Mouse (Mus musculus): ENCODE results near the gene Dna2. TPM values are rescaled to one million over a fixed set of nuclear protein-coding genes. Genes with fewer than 3 reads are reported as not detected.

The Dna2 gene
- polyA plus RNA-seq, 1 experiment from 2014 or later: 15.1 TPM

DNA sequence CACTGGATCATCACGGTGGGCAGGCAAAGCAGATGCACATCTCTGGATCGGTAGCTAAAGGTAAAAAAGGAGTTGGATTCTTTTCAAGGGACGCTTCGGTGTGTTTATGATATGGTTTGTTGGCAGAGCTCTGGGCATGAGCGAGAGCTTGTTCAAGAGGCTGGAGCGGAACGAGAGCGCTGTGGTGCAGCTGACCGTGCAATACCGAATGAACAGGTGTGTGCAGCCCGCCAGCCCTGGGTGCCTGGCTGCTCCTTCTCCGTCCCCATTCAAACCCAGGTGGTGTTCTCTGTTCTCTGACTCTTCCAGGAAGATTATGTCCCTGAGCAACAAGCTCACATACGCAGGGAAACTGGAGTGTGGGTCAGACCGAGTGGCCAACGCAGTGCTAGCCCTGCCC, 19.5 kb downstream of the Dna2 start:
- ATAC-seq (ENCODE audit: insufficient read depth, low FRiP score): no peak
- H3K9me3 ChIP-seq (replicated peaks; ENCODE audit: control insufficient read depth, low read length): no peaks in the 10 kb centered on the region
- H3K4me3 ChIP-seq (replicated peaks; ENCODE audit: low read length): no peak overlapping the region
- 87% methylated on average over 15 of the region's 15 CpGs for WGBS
- no peak overlapping the region for H3K4me2 ChIP-seq (ENCODE audit: low read depth, low read length)
- H3K4me1 ChIP-seq (ENCODE audit: control insufficient read depth, insufficient read depth, low read length): no peaks in the 10 kb centered on the region
- no peak overlapping the region for H3K9ac ChIP-seq (ENCODE audit: low read length)
- peaks cover 11% of the 10 kb centered on the region; the same call in 1 of the 2 replicates for H3K36me3 ChIP-seq (ENCODE audit: control insufficient read depth, insufficient read depth, low read length)
- H3K27ac ChIP-seq (ENCODE audit: low read length): no peak overlapping the region
- no peaks in the 10 kb centered on the region for H3K27me3 ChIP-seq (ENCODE audit: control insufficient read depth, insufficient read depth, low read length)

- Histone ChIP-seq H3K4me2 (ENCODE audit: low read depth, low read length) (no peak overlapping the region), H3K4me1 (ENCODE audit: control insufficient read depth, insufficient read depth, low read length) (no peaks in the 10 kb centered on the region), H3K4me3 (replicated peaks; ENCODE audit: low read length) (no peak overlapping the region), H3K9me3 (replicated peaks; ENCODE audit: control insufficient read depth, low read length) (no peaks in the 10 kb centered on the region), H3K9ac (ENCODE audit: low read length) (no peak overlapping the region), H3K27ac (ENCODE audit: low read length) (no peak overlapping the region), H3K27me3 (ENCODE audit: control insufficient read depth, insufficient read depth, low read length) (no peaks in the 10 kb centered on the region), H3K36me3 (ENCODE audit: control insufficient read depth, insufficient read depth, low read length) (peaks cover 7% of the 10 kb centered on the region; the same call in 1 of the 2 replicates)
- no peak for ATAC-seq (ENCODE audit: insufficient read depth, low FRiP score)
- 67% methylated on average over 16 of the region's 16 CpGs for WGBS
Observed at GRCm38 (mm10) chr10:62971821-62972220, 25.0 kb downstream of the Dna2 start.

- Histone ChIP-seq H3K27ac (ENCODE audit: low read length) (no peak overlapping the region), H3K9me3 (replicated peaks; ENCODE audit: control insufficient read depth, low read length) (no peaks in the 10 kb centered on the region), H3K4me2 (ENCODE audit: low read depth, low read length) (peak overlapping the region; percentile 65), H3K36me3 (ENCODE audit: control insufficient read depth, insufficient read depth, low read length) (no peaks in the 10 kb centered on the region), H3K4me3 (replicated peaks; ENCODE audit: low read length) (peak overlapping the region; percentile 95), H3K27me3 (ENCODE audit: control insufficient read depth, insufficient read depth, low read length) (no peaks in the 10 kb centered on the region), H3K4me1 (ENCODE audit: control insufficient read depth, insufficient read depth, low read length) (peaks cover 3% of the 10 kb centered on the region; the same call in 1 of the 2 replicates), H3K9ac (ENCODE audit: low read length) (peak overlapping the region; percentile 92)
- WGBS: 8% methylated on average over 10 of the region's 10 CpGs
- no peak for ATAC-seq (ENCODE audit: insufficient read depth, low FRiP score)
Observed at GRCm38 (mm10) chr10:62979667-62980038, 32.8 kb downstream of the Dna2 start.

DNA sequence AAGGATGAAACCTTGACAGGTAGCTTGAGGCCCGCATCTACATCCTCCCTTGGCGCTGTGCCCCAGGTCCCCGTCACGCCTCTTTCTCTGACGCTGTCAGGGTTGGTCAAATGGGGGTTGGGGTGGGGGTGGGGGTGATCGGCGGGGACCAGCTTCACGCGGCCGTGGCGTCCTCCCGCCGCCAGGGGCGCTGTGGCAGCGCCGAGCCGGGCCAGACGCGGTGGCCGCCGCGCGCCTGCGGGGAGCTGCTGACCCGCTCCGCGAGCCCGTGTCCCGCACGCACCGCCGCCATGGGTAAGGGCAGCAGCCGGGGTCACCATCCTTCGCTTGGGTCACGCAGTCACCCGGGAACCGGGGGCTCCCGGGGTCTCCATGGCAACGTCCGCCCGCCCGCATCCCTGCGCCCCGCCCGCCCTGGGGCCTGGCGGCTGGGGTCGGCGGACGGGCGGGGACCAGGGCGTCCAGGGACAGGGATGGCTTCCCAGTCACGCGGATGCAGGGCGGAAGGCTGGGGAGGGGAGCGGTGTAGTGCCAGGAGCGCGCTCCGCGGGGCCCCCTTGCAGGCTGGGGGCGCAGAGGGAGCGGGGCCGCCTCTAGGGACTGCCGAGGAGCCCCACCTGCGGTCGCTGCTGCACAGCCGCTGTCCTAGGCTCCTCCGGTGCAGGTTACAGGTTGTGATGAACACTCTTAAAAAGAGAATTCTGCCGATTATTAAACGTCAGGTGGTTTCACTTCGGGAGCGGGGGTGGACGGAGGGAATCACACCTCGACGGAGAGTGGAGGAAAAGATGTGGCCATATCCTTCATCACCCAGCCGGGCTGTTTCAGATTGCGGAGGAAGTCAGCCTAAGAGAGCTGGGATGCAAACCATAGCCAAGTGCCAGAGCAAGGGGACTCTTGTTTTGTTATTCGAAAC, 33.5 kb downstream of the Dna2 start, which contains the start of gene Rufy2:
Gene Rufy2 (plus strand): TSS at position 185 of the 916 bp plus-strand sequence.
- Histone ChIP-seq H3K9me3 (replicated peaks; ENCODE audit: control insufficient read depth, low read length) (no peaks in the 10 kb centered on the region), H3K4me3 (replicated peaks; ENCODE audit: low read length) (peak within 1 kb of the TSS; percentile 95), H3K4me1 (ENCODE audit: control insufficient read depth, insufficient read depth, low read length) (peaks cover 3% of the 10 kb centered on the region; the same call in 1 of the 2 replicates), H3K9ac (ENCODE audit: low read length) (peak within 1 kb of the TSS; percentile 92), H3K27ac (ENCODE audit: low read length) (peak within 1 kb of the TSS; percentile 49; the same call in 1 of the 2 replicates), H3K36me3 (ENCODE audit: control insufficient read depth, insufficient read depth, low read length) (no peaks in the 10 kb centered on the region), H3K4me2 (ENCODE audit: low read depth, low read length) (peak within 1 kb of the TSS; percentile 65), H3K27me3 (ENCODE audit: control insufficient read depth, insufficient read depth, low read length) (no peaks in the 10 kb centered on the region)
- ATAC-seq (ENCODE audit: insufficient read depth, low FRiP score): peak; percentile 91
- WGBS: under 1% methylated on average over 77 of the region's 77 CpGs

- Histone ChIP-seq H3K27ac (ENCODE audit: low read length) (no peak overlapping the region), H3K9ac (ENCODE audit: low read length) (no peak overlapping the region), H3K4me3 (replicated peaks; ENCODE audit: low read length) (no peak overlapping the region), H3K27me3 (ENCODE audit: control insufficient read depth, insufficient read depth, low read length) (no peaks in the 10 kb centered on the region), H3K4me2 (ENCODE audit: low read depth, low read length) (no peak overlapping the region), H3K36me3 (ENCODE audit: control insufficient read depth, insufficient read depth, low read length) (no peaks in the 10 kb centered on the region), H3K4me1 (ENCODE audit: control insufficient read depth, insufficient read depth, low read length) (peaks cover 3% of the 10 kb centered on the region; the same call in 1 of the 2 replicates), H3K9me3 (replicated peaks; ENCODE audit: control insufficient read depth, low read length) (no peaks in the 10 kb centered on the region)
- 88% methylated on average over 11 of the region's 11 CpGs for WGBS
- no peak for ATAC-seq (ENCODE audit: insufficient read depth, low FRiP score)
Observed at GRCm38 (mm10) chr10:62984072-62984471, 37.2 kb downstream of the Dna2 start.

GRCm38 (mm10) chr10:62984495-62984894, 37.7 kb downstream of the Dna2 start:
- Histone ChIP-seq H3K9me3 (replicated peaks; ENCODE audit: control insufficient read depth, low read length) (no peaks in the 10 kb centered on the region), H3K27me3 (ENCODE audit: control insufficient read depth, insufficient read depth, low read length) (no peaks in the 10 kb centered on the region), H3K4me2 (ENCODE audit: low read depth, low read length) (no peak overlapping the region), H3K36me3 (ENCODE audit: control insufficient read depth, insufficient read depth, low read length) (no peaks in the 10 kb centered on the region), H3K27ac (ENCODE audit: low read length) (no peak overlapping the region), H3K4me1 (ENCODE audit: control insufficient read depth, insufficient read depth, low read length) (peaks cover 3% of the 10 kb centered on the region; the same call in 1 of the 2 replicates), H3K4me3 (replicated peaks; ENCODE audit: low read length) (no peak overlapping the region), H3K9ac (ENCODE audit: low read length) (no peak overlapping the region)
- ATAC-seq (ENCODE audit: insufficient read depth, low FRiP score): no peak
- WGBS: 91% methylated on average over 6 of the region's 6 CpGs

GRCm38 (mm10) chr10:62987341-62987740, 40.5 kb downstream of the Dna2 start:
- Histone ChIP-seq H3K27me3 (ENCODE audit: control insufficient read depth, insufficient read depth, low read length) (no peaks in the 10 kb centered on the region), H3K36me3 (ENCODE audit: control insufficient read depth, insufficient read depth, low read length) (0 out of 2 replicates have a peak, but pooled peaks cover 2% of the 10 kb centered on the region), H3K4me1 (ENCODE audit: control insufficient read depth, insufficient read depth, low read length) (no peaks in the 10 kb centered on the region), H3K4me3 (replicated peaks; ENCODE audit: low read length) (no peak overlapping the region), H3K9ac (ENCODE audit: low read length) (no peak overlapping the region), H3K27ac (ENCODE audit: low read length) (no peak overlapping the region), H3K4me2 (ENCODE audit: low read depth, low read length) (no peak overlapping the region), H3K9me3 (replicated peaks; ENCODE audit: control insufficient read depth, low read length) (no peaks in the 10 kb centered on the region)
- WGBS: 39% methylated on average over 3 of the region's 3 CpGs
- ATAC-seq (ENCODE audit: insufficient read depth, low FRiP score): no peak

- no peak overlapping the region for H3K9ac ChIP-seq (ENCODE audit: low read length)
- no peaks in the 10 kb centered on the region for H3K27me3 ChIP-seq (ENCODE audit: control insufficient read depth, insufficient read depth, low read length)
- no peaks in the 10 kb centered on the region for H3K4me1 ChIP-seq (ENCODE audit: control insufficient read depth, insufficient read depth, low read length)
- H3K4me3 ChIP-seq (replicated peaks; ENCODE audit: low read length): no peak overlapping the region
- no peak overlapping the region for H3K4me2 ChIP-seq (ENCODE audit: low read depth, low read length)
- H3K36me3 ChIP-seq (ENCODE audit: control insufficient read depth, insufficient read depth, low read length): 0 out of 2 replicates have a peak, but pooled peaks cover 9% of the 10 kb centered on the region
- no peak for ATAC-seq (ENCODE audit: insufficient read depth, low FRiP score)
- no peak overlapping the region for H3K27ac ChIP-seq (ENCODE audit: low read length)
- H3K9me3 ChIP-seq (replicated peaks; ENCODE audit: control insufficient read depth, low read length): no peaks in the 10 kb centered on the region
- 94% methylated on average over 15 of the region's 15 CpGs for WGBS
Observed at GRCm38 (mm10) chr10:62990636-62991035, 43.8 kb downstream of the Dna2 start.

DNA sequence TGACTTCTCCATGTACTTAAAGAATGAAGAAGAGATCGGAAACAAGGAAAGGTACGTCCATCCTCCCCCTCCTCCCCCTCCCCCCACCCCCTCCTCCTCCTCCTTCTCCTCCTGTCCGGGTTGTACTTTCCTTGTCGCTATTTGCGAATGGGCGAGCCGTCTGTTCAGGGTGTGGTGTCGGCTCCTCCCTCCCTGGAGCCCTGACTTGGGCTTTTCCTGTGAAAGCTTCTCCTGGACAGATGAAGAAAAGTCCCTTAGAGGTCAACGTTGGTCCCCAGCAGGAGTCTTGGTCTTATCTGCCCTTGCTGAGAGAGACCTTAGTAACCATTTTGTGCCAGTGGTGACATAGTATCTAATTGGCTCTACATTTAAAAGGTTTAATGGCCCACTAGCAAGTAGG, 47.2 kb downstream of the Dna2 start:
- ATAC-seq (ENCODE audit: insufficient read depth, low FRiP score): no peak
- 66% methylated on average over 8 of the region's 9 CpGs for WGBS
- no peak overlapping the region for H3K4me3 ChIP-seq (replicated peaks; ENCODE audit: low read length)
- no peak overlapping the region for H3K9ac ChIP-seq (ENCODE audit: low read length)
- peaks cover 13% of the 10 kb centered on the region; the same call in 1 of the 2 replicates for H3K36me3 ChIP-seq (ENCODE audit: control insufficient read depth, insufficient read depth, low read length)
- no peaks in the 10 kb centered on the region for H3K4me1 ChIP-seq (ENCODE audit: control insufficient read depth, insufficient read depth, low read length)
- no peak overlapping the region for H3K4me2 ChIP-seq (ENCODE audit: low read depth, low read length)
- no peaks in the 10 kb centered on the region for H3K27me3 ChIP-seq (ENCODE audit: control insufficient read depth, insufficient read depth, low read length)
- no peak overlapping the region for H3K27ac ChIP-seq (ENCODE audit: low read length)
- H3K9me3 ChIP-seq (replicated peaks; ENCODE audit: control insufficient read depth, low read length): no peaks in the 10 kb centered on the region

Measured in stomach, embryonic 16.5 days (tissue).